Mouse (Mus musculus) 3134 (cell line): Measurements from ENCODE around the gene Ptprt.

Experiments
- DNase-seq: peaks from one replicate; pipeline ENCODE4 v3.0.0-alpha.2; 2011; ENCODE audit warnings: low spot score; ENCODE audit not compliant: insufficient read length; ENCODE audit errors: extremely low read depth

Ptprt gene

DNA sequence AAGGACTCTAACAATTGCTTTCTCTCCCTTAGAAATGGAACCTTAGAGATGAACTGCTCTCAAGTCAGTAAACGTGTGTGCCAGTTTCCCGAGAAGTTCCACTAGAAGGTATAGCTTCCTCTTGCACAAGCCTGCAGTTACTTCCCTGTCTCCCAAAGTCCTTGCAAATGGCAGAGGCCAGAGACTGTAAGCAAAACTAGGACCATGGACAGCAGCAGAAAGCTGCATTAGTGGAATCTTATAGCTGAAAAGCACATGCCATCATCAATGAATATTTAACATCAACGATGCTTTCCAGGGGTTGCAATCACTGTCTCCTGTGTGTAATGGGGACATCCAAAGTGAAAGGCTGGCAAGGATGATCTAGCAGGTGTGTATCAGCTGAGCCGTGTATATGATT is 629.3 kb downstream of the Ptprt start:
- no peak for DNase-seq

GRCm38 (mm10) chr2:162001016-162001415 is 659.9 kb downstream of the Ptprt start:
- no peak for DNase-seq

DNA sequence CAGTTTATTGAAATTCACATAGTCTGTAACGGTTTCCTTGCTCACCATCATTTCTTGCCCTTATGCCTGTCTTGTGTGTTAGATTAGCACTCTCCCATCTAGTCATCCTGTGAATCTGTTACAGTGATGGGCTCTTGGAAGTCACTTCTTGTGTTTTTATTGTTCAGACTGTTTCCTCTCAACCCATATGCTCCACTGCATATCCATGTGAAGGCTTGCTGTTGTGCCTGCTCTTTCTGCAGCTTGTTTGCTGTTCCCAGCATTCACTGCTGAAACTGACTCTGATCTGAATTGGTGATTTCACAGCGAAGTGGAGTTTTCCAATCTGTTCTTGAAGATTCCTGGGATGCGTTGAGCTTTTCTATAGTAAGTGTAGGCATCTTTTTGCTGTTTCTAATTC is 678.6 kb downstream of the Ptprt start:
- no peak for DNase-seq

GRCm38 (mm10) chr2:161961179-161962163 is 699.5 kb downstream of the Ptprt start:
- no peak for DNase-seq

DNA sequence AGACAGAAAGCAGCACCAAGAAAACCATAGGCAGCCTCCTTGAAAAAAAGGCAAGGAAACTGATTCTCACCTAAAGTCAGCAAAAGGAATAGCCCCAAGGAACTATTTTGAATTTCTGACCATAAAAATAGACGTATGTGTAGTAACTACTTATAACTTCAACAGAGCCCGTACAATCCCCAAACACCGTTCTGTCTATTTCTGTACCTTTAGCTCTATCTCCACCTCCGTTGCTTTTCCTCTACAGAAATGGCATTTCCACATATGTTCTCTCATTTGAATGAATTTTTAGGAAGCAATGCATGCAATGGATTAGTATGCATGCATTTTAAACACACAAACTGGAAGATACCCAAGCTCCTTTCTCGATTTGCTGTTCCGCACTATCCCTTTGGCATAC is 715.5 kb downstream of the Ptprt start:
- no peak for DNase-seq

GRCm38 (mm10) chr2:161944689-161945088 is 716.3 kb downstream of the Ptprt start:
- no peak for DNase-seq

GRCm38 (mm10) chr2:161941991-161942390 is 719.0 kb downstream of the Ptprt start:
- no peak for DNase-seq

- no peak for DNase-seq
Measured at GRCm38 (mm10) chr2:161907214-161907613, 753.7 kb downstream of the Ptprt start.

- DNase-seq: no peak
Measured at GRCm38 (mm10) chr2:161902196-161902595, 758.8 kb downstream of the Ptprt start.

DNA sequence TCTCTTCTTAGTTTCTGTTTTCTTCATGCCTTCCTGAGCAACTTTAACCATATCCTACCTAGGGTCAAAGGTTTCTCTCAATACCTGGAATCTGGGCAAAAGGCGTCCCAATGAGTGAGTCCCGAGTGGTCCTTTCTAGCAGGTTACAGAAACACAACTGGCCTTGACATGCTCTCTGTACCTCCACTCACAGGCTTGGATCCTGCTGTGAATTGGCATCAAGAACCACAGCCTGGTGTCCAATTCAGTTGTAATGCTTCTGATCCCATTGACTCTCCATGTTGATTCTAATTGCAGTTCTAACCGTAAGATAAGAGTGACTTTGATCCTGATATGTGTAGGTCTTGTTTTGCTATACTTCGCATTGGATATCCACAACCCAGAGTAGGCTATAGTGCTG is 776.5 kb downstream of the Ptprt start:
- no peak for DNase-seq

GRCm38 (mm10) chr2:161882580-161882979 is 778.4 kb downstream of the Ptprt start:
- no peak for DNase-seq

- no peak for DNase-seq
Measured at GRCm38 (mm10) chr2:161880941-161881340, 780.0 kb downstream of the Ptprt start.

GRCm38 (mm10) chr2:161865231-161865630 is 795.7 kb downstream of the Ptprt start:
- no peak for DNase-seq

GRCm38 (mm10) chr2:161858813-161859212 is 802.1 kb downstream of the Ptprt start:
- no peak for DNase-seq

DNA sequence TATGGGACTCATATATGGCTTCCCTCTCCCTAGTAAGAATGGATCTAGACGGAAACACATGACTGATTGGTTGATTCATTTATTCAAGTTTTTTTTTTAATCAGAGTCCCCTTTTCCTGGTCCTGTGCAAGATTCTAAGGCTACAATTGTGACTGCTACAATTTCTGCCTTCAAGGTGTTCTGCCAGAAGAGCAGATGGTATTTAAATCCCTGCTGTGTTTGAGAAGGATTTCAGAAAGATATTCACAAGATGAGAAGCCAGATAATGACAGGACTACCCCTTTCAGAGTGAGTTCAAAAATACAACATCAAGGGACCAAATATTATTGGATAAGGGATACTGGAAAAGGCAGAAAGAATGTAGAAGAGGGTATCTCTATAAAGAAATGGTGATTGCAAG is 802.6 kb downstream of the Ptprt start:
- DNase-seq: no peak

DNA sequence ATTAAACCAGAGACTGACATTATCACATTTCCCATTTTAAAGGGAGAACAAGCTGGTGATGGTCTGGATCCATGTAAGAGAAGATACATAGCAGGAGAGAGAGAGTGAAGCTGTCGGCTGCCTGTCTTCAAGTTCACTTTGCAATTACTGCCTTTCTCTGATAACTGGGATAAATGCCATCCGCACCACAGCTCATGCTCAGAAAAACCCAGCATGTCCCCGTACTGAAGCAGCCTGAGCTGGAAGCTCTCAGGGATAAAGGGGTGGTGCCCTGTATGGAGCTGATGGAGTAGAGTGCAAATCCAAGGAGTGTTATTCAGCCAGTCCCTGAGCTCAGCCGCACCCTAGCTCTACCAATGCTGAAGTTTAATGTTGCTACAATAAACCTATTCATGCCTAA is 825.9 kb downstream of the Ptprt start:
- DNase-seq: no peak

DNA sequence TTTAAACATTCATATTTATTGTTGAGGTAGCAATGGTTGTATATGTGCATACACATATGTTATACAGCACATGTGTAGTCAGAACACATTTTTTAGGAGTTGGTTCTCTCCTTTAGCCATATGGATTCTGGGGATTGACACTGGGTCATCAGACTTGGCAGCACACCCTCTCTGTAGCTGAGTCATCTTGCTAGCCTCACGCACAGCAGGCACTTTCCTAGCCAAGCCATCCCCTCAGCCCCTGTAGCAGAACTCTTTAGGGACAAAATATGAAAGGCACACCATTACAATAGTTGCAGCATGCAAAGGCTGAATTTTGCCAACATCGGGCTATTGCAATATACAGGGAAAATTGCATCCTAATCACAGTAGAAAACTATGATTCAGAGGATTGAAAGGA is 827.1 kb downstream of the Ptprt start:
- no peak for DNase-seq

GRCm38 (mm10) chr2:161813326-161813725 is 847.6 kb downstream of the Ptprt start:
- DNase-seq: no peak

GRCm38 (mm10) chr2:161808086-161808801 is 852.7 kb downstream of the Ptprt start:
- no peak for DNase-seq

- DNase-seq: no peak
Measured at GRCm38 (mm10) chr2:161806287-161807007, 854.5 kb downstream of the Ptprt start.

DNA sequence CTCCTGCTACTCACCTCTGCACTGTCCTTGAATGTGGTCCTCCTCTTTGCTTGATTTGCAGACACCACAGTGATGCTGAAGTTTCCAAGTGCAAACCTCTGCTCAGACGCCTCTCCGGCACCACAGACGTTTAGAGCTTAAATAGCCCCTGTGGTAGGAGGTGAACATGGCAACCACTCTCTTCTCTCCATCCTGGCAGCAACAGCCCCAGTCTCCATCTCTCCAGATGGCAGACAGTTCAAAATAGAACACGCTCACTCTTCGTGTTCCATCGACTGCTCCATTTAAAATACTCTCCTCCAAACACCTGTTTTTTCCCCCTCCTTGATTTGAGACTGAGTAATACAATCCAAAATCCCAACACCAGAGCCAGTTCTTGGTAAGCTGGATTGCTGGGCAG is 861.0 kb downstream of the Ptprt start:
- DNase-seq: no peak
